Mouse (Mus musculus) embryo, embryonic 11.5 days (tissue): ENCODE measurements around the gene Arhgef3.

ENCODE experiments used
- DNase-seq: peaks from one replicate; pipeline ENCODE4 v3.0.0-alpha.2; 2012; ENCODE audit warnings: low read depth, low spot score

The Arhgef3 gene

DNA sequence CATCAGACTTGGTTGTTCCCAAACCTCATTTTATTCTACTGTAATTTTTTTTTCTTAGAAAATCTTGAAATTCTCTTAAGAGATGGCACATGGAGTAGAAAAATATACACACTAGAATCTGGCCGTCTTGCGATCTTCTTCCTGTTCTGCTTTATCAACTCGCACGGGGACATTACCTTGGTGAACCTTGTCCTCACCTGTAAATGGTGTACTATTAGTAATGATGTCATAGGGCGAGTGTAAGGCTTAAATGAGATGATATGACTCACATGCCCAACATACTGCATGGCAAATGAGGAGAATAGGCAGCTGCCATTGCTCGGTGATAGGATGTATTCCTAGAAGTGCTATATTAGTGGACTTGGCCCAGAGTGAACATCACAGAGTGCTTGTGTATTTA, 49.9 kb downstream of the Arhgef3 start:
- DNase-seq: no peak

DNA sequence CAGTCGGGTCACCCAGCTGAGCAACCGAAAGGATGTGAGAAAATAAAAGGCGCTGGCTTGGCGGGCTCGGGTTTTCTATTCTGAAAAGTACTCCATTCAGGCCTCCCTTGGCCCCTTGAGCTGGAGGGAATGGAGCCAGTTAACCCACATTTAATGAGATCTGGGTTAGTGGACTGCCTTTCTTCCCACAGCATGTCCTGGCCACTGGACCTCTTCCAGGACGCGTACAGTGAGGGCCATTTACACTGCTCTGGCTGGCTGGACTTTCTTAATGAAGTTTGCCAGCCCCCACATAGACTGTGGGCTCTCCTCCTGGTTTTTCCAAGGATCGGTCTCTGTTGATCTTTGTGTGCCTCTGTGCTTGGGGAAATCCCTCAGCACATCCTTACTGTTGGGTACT, 52.1 kb downstream of the Arhgef3 start:
- DNase-seq: no peak

DNA sequence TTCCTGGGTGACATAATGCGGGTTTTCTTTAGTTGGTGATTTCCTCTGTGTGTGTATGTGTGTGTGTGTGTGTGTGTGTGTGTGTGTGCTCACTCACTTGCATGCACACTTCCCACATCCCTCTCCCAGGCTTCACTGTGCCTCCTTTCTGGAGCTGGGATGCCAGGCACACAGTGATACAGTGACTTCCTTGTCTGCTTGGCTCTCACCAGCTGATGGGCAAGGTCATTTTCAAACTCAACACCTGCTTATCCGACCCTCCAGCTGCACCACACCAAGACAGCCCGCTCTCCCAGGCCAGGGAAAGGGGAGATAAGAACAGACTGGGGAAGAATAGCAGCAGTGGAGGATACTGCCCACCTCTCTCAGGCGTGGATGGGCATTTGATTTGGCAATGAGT, 52.5 kb downstream of the Arhgef3 start:
- no peak for DNase-seq

DNA sequence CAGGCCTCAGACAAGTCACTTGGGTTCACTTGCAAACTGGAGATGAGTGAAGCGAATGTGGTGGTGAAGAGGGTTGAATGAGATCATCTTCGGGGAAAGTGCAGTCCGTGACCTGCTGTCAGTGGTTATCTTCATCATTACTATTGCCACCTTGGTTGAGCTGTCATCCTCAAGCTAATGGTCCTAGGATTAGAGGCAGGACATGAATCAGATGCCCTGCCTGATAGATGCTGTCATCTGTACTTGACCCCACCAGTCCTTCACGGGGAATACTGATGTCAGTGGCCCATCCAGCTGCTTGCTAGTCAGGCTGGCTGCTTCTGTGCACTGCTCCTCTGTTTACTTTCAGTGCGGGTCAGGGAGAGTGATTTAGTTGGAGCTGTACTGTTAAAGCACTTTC, 53.7 kb downstream of the Arhgef3 start:
- DNase-seq: no peak

DNA sequence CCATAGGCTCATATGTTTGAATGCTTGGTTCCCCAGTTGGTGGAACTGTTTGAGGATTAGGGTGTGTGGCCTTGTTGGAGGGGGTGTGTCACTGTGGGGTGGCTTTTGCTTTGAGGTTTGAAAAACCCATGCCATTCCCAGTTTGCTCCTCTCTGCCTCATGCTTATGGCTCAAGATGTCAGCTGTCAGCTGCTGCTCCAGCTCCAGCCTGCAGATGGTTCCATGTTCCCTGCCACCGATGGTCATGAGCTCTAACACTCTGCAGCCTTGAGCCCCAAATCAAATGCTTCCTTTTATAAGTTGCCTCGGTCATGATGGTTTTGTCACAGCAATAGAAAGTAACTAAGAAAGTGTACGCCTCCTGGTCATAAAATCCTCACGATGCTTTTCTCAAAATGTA, 54.6 kb downstream of the Arhgef3 start:
- DNase-seq: no peak

DNA sequence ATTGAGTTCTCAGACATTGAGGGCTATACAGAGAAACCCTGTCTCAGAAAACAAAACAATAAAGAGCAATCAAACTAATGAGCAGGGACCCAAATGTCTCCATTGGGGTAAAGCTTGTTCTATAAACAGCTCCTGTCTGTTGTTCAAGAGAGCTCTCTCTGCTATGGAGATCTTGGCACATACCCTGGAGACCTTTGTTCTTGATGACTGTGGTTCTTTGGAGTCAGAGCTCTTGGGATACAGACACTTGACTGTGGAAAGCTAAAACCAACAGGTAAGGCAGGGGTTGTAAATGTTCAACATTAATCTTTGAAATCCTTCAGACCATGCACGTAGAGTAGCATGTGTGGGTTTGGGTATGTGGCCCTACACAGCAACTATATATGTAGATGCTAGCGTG, 55.7 kb downstream of the Arhgef3 start:
- DNase-seq: no peak

DNA sequence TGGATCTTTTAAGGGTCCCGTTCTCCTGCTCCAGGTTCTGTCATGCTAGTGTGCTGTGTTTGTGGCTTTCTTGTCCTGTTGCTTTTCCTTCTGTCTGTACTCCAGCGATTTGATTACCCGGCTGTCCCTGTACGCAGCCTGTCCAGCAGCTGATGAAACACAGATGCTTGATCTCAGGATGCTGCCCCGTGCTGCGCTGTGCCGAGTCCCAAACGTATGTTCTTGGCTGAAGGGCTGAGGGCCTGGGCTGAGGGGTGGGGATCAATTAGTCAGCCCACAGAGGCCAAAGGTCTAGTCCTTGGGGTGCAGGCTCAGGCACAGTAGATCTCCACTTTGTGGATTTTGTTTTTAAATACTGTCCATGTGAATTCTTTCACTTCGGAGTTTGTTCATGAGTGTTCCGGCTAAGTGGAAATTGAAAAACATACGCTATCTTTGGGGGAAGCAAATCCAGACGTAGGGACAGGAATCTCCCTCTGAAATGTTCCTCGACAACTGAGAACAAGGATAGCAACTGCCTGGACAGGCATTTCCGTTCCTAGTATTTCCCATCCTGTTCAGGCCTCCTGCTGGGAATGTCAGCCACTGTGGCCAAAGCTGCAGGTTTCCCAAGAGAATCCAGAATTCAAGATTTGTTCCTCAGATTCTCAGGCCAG, 56.6 kb downstream of the Arhgef3 start:
- no peak for DNase-seq

DNA sequence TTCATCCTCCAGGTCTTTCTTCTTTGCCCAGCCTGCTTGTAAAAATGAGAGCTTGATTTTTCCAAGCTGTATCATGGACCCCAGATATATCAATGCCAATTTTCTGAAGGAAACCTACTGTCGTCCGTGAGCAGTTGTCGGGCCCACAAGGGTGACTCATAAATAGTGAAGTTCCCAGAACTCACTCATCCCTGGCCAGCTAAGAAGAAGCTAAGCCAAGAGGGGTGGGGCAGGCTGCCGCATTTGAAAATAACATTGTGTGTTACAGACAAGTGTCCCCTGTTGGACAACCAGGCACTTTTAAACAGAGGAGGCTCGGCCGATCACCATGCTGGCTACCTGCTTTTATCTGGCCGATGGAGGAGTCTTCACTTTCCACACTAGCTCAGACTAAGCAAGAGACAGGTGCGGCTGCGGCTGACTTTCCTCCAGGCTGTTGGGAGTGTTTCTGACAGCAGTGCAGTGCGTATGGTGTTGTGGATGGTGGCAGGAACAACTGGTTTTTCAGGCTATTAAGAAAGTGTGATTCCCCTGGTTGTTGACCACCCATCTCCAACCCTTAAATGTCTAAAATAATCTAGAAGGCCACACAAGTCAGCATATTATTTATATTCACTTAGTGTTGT, 58.6 kb downstream of the Arhgef3 start:
- DNase-seq: no peak

DNA sequence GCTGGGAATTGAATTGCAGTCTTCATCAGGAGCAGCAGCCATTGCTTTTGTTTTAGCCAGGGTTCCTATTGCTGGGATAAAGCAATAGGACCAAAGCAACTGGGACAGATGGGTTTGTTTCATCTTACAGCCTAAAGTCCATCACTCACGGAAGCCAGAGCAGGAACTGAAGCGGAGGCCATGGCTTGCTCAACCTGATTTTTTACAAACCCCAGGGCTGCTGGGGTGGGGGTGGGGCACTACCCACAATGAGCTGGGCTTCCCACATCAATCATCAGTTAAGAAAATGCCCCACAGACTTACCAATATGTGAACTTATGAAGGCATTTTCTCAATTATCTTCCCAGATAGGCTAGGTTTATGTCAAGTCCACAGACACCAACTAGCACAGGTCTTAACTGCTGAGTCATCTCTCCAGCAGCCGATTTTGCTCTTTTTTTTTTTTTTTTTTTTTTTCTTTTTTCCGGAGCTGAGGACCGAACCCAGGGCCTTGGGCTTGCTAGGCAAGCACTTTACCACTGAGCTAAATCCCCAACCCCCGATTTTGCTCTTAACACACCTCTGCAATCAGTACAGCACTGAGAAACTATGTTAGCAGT, 59.6 kb downstream of the Arhgef3 start:
- no peak for DNase-seq

DNA sequence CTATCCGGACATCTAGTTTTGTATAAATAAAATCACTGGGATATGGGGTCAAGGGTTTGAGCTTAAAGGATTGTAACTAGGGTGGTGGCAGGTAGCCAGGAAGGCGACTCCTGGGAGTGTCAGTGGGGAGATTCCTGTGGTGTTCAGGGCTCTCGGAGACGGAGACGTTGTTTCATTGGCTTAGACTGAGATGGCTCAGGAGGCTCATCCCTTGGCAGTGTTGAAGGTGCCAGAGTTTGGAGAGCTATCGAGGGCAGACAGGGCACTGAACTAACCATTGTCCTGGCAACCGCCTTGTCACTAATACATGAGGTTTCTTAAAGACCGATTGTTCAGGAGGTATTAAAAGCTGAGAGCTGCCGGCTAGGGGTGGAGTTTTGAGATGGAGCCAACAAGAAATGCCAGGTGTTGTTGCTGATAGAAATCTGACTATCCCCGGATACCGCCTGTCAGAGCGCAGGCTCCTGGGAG, 60.2 kb downstream of the Arhgef3 start:
- DNase-seq: no peak

DNA sequence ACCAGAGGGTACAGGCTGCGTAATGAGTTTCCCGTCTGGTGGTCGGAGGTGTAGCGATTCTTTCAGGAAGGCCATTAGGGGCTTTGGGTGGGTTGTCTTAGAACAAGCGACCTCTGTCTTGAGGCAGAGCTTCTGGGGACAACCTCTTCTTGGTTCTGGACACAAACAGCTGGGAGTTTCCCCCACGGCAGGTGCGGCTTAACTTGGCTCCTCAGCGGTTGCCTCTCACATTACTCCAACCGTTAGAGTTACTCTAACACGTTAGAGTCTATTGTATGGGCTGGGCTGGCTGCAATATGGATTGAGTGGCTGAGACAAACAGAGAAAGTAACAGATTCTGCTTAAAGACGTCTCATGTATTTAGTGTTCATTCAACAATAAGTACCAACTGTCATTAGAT, 60.6 kb downstream of the Arhgef3 start:
- no peak for DNase-seq

DNA sequence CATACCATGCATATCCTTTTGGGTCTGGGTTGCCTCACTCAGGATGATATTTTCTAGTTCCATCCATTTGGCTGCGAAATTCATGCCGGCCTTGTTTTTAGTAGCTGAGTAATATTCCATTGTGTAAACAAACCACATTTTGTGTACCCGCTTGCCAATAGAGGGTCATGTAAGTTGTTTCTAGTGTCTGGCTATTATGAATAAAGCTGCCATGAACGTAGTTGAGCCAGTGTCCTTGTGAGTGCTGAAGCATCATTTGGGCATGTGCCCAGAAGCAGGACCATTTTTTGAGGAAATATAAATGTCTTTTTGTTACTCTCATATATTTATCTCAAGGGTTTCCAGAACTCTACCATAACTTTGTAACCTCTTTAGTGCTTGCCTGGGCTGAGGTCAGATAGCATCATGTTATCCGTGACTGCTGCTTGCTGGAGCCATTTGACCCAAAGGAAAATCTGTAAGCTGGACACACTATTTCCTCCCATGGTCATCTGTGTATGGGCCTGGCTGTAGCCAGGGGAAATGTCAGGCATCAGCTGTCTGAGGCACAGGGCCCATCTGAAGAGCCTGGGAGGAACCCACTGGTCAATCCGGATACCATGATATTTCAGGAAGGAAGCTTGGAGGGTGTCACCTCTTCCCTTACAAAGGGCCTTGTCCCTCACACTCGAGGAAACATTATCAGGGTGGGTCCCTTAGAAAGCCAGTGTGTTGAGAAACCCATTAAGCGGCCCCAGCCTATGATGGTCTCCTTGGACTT, 63.3 kb downstream of the Arhgef3 start:
- no peak for DNase-seq

DNA sequence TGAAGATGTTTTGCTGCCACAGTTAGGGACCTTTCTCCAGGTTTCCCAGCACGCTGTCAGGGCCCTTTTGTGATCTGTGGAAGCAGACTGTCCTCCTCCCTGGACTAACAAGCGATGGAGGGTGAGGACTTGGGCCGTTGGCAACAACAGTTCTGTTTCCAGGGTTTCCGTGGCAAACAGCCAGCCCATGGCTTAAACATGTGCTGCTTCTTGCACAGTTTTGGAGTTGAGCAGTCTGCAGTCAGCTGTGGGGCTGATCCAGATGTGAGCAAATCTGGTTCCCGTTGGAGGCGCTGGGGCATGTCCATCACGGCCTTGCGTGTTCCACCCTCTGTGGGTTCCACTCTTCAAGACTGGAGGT, 63.8 kb downstream of the Arhgef3 start:
- no peak for DNase-seq

DNA sequence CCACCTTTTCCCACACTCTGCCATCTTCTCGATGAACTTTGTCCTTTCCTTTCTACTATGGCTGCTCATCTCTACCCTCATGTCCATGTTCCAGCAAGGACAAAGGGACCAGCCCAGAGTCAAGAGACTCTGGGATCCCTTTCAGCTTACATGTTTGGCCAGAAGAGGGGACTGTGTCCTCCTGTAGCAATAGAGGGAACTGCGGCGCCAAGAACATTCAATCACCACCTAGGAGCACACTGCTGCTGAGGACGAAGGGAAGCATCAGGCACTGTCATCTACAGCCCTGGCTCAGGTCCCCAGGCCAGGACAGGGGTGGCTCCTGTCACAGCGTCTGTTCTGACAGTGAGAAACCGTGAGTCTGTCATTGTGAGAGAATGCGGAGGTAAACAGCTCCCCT, 65.1 kb downstream of the Arhgef3 start:
- no peak for DNase-seq

DNA sequence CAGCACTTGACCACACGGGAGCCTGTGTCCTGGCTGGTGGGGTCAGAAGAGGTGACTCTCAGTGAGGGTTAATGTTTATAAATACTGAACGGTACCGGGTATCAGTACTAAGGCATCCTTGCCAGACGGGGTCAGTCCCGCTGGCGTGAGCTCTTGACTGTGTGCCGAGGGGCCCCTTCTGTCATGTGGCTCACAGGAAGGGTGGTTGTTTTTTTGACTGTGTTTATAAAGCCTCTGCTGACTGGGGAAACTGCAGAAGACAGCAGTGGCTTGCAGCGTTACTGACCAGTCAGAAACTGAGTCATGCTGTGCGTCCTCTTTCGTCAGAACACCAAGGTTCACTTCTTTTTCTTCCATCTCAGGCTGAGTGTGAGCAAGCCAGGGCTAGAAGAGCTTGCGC, 67.4 kb downstream of the Arhgef3 start:
- no peak for DNase-seq

DNA sequence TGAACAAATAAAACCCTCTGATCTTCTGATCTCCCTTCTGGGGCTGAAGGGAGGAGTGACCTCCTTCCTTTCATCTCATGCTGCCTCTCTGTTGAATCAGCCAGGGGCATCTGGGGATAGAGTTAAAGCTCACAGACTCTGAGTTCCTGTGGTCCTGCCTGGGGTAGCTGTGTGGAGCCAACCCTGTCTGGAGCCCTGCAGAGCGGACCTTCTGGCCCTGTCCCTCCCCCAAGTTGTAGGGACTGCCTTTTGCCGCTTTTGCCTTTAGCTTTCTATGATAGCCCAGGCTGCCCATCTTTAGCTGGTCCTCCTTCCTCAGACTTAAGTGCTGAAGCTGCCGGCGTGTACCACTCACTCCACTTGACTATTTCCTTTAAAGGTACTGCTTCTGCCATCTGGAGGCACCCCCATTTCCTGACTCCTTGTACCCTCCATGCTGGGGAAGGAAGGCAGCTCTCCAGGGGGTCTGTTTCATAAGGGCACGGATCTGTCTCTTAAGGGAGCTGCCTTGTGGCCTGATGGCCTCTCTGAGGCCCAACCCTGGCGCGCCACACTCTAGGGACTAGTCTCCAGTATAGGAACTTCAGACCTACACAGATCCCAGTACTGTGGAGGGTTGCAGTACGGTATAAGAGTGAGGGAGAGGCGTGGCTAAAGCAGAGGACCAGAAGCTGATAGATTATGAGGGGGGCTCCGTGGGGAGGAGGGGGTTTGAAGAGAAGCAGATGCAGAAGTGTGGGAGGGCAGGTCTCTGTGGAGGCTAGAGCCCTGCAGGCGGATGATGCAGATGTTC, 68.1 kb downstream of the Arhgef3 start:
- no peak for DNase-seq

DNA sequence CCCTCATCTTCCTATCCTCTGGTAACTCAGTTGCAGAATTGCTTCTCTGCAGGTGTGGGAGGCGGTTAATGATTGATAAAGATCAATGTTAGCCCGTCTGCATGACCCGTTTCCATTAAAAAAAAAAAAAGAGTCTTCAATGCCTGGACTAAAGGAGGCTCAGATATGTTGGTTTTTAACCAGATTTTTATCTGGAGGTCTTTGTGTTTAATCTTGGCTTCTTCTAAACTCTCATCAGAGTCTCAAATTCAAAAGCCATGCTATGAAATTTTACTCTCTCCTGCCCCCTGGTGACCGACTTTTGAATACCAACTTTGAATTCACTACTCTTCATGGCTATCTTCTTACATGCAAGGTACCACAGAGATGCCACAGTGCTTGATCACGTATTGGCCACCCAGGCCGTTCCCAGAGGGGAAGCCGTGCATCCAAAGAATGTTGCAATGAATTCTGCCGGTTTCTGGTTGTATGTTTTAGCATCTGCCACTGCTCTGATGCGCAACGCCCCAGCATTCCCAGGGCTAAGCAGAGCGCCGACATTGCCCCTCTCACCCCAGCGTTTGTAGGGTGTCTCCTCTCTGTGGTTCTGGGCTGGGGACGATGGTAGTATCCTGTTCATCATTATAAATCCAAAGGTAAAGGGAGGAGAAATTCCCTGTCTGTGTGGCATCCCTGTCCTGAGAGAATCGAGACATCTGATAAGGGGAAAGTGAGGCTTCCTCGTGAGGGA, 69.0 kb downstream of the Arhgef3 start:
- DNase-seq: peak; percentile 49

DNA sequence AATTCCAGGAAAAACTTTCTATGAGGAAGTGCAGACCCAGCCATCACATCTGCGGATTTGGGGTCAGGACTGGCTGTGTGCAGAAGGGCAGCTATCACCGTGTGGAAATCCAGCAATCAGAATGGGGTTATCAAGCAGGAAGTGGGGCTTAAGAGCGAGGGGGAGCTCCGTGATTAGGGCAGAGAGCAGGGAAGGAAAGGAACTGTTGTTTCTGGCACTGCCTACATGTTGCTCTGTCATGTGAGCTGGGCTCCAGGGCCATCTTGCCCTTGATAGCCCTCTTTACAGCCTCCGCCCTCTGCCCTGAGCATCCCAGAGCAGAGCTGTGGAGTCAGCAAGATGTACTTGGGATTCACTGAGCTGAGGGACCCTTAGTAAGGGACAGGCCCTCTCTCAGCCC, 71.2 kb downstream of the Arhgef3 start:
- DNase-seq: no peak

DNA sequence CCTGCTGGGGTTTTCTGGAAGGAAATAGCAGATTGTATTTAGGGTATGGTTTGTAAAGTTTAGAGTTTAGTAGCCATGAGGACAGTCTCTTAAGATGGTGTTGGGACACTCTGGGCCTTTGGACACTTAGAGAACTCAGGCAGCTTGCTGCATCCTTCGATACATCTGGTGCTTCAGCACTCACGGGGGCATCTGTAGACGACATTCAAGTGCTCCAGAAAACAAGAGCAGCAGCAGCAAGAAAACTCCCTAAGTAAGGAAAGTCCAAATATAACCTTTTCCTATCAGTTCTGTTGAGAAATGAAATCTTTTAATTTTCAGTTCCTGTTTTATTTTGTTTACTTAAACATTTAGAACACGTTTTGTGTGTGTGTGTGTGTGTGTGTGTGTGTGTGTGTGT, 71.9 kb downstream of the Arhgef3 start:
- DNase-seq: no peak

DNA sequence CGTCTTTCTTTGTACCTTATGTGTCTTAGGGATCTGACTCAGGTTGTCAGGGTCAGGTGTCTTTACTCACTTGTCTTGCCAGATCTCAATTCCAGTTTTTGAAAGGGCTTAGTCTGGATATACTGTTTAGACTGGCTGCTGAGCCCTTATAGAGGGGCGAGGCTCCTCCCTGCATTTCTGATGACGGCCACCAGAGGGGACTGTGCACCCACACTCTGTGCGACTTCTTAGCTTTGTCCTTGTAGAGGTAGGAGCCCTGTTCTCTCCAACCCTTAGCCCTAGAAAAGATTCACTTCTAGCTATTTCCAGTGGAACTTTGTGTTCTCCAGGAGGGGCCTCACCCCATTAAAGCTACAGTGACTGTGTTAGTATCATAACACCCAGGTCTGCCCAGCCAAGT, 72.3 kb downstream of the Arhgef3 start:
- DNase-seq: peak; percentile 71

DNA sequence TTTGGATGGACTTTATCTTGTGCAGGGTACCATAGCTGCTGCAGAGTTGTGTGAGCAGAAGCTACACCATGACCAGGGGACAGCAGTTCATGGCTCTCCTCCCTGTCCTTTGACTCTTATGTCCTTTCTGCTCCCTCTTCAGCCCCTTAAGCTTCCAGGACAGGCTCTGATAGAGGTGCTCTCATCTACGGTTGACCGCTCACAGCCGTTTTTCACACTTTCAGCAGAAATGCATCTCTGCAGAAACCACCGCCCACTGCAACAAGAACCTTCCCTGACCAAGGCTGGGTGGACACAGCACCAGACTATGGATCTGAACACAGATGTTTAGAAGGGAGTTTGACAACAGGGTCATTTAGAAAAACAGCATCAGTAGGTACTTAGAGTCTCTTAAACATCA, 73.2 kb downstream of the Arhgef3 start:
- no peak for DNase-seq
